Mouse (Mus musculus) CH12.LX (cell line): ENCODE data around the gene Lrch3. TPM values are rescaled to one million over a fixed set of nuclear protein-coding genes. Genes with fewer than 3 reads are reported as not detected.

Experiments used
- DNase-seq: peaks from one replicate; pipeline ENCODE4 v3.0.0-alpha.2; 2013; ENCODE audit errors: extremely low read depth
- H3K27ac ChIP-seq: 2 replicates; pipeline ENCODE4 v1.5.1; 2012; ENCODE audit warnings: low read depth, mild to moderate bottlenecking, control low read depth, moderate library complexity; ENCODE audit not compliant: insufficient read depth
- H3K27me3 ChIP-seq: replicated peaks from 2 replicates; pipeline ENCODE3; 2012; ENCODE audit warnings: inconsistent platforms
- H3K36me3 ChIP-seq, 2 experiments: replicated peaks in 1 of 2; 2 replicates each; pipeline versions ENCODE3 to v1.6.1; 2012; ENCODE audit warnings: inconsistent platforms in 1 of 2, low read length in 1 of 2, mild to moderate bottlenecking in 1 of 2, mixed read lengths in 1 of 2, moderate library complexity in 1 of 2; ENCODE audit not compliant: control insufficient read depth in 1 of 2, insufficient read depth in 1 of 2
- H3K4me1 ChIP-seq, 2 experiments: 2 replicates each; pipeline ENCODE4 v1.6.1; 2012; ENCODE audit warnings: inconsistent platforms in 1 of 2, moderate library complexity in 1 of 2; ENCODE audit not compliant: insufficient read depth in 2 of 2, control insufficient read depth in 1 of 2
- H3K4me2 ChIP-seq: 2 replicates; pipeline ENCODE4 v1.6.1; 2012; ENCODE audit warnings: low read depth, mild to moderate bottlenecking, control low read depth; ENCODE audit not compliant: poor library complexity, insufficient read depth, severe bottlenecking
- H3K4me3 ChIP-seq, 3 experiments: fragments of 150-350 bp in 1 of 3; sonication (generic) in 1 of 3; replicated peaks in 1 of 3; 2 replicates each; pipeline versions ENCODE3 to v1.5.1; 2011 to 2012; ENCODE audit warnings: low read depth in 2 of 3, low read length in 2 of 3, mild to moderate bottlenecking in 2 of 3, moderate library complexity in 2 of 3, control low read depth in 1 of 3, improper control_type of control experiment in 1 of 3, inconsistent platforms in 1 of 3, mixed read lengths in 1 of 3; ENCODE audit not compliant: poor library complexity in 1 of 3
- H3K79me2 ChIP-seq: replicated peaks from 2 replicates; pipeline ENCODE4 v1.6.1; 2012; ENCODE audit warnings: mild to moderate bottlenecking, moderate library complexity; ENCODE audit not compliant: control insufficient read depth, poor library complexity, insufficient read depth, severe bottlenecking; ENCODE audit errors: extremely low read depth
- H3K9ac ChIP-seq: 2 replicates; pipeline ENCODE4 v1.6.1; 2012; ENCODE audit warnings: low read depth, mild to moderate bottlenecking, control low read depth, moderate library complexity; ENCODE audit not compliant: insufficient read depth
- H3K9me3 ChIP-seq: replicated peaks from 2 replicates; pipeline ENCODE3; 2012; ENCODE audit warnings: low read length, inconsistent platforms, mixed read lengths
- CTCF ChIP-seq, 2 experiments: IDR thresholded peaks in 1 of 2; conservative IDR thresholded peaks in 1 of 2; 2 replicates each; pipeline ENCODE4 v1.5.1; 2011 to 2012; ENCODE audit warnings: low read depth in 2 of 2, low read length in 2 of 2, improper control_type of control experiment in 1 of 2, inconsistent platforms in 1 of 2, mild to moderate bottlenecking in 1 of 2, moderate library complexity in 1 of 2
- GABPA ChIP-seq: IDR thresholded peaks from 2 replicates; pipeline ENCODE4 v1.6.1; 2012; ENCODE audit warnings: low read depth, low read length, improper control_type of control experiment, inconsistent platforms; ENCODE audit not compliant: insufficient replicate concordance
- IRF4 ChIP-seq: IDR thresholded peaks from 2 replicates; pipeline ENCODE4 v1.6.1; 2014; ENCODE audit warnings: low read depth, mild to moderate bottlenecking, inconsistent platforms, low read length, improper control_type of control experiment
- KAT2A ChIP-seq: IDR thresholded peaks from 2 replicates; pipeline ENCODE4 v1.6.1; 2012; ENCODE audit warnings: low read length, improper control_type of control experiment, inconsistent platforms; ENCODE audit not compliant: insufficient replicate concordance
- MAFK ChIP-seq: IDR thresholded peaks from 2 replicates; pipeline ENCODE4 v1.6.1; 2011; ENCODE audit warnings: low read length, improper control_type of control experiment; ENCODE audit not compliant: insufficient replicate concordance
- MAZ ChIP-seq: IDR thresholded peaks from 2 replicates; pipeline ENCODE4 v1.6.1; 2012; ENCODE audit warnings: low read depth, mild to moderate bottlenecking, inconsistent platforms, low read length, improper control_type of control experiment, moderate library complexity
- POLR2A ChIP-seq: IDR thresholded peaks from 2 replicates; pipeline ENCODE4 v1.6.1; 2011; ENCODE audit warnings: low read depth, mild to moderate bottlenecking, improper control_type of control experiment, low read length
- RAD21 ChIP-seq: IDR thresholded peaks from 2 replicates; pipeline ENCODE4 v1.6.1; 2011; ENCODE audit warnings: low read depth, mild to moderate bottlenecking, low read length, improper control_type of control experiment, moderate library complexity
- RCOR1 ChIP-seq: conservative IDR thresholded peaks from 2 replicates; pipeline ENCODE4 v1.6.1; 2012; ENCODE audit warnings: low read depth, mild to moderate bottlenecking, inconsistent platforms, low read length, improper control_type of control experiment
- SMC3 ChIP-seq: IDR thresholded peaks from 2 replicates; pipeline ENCODE4 v1.6.1; 2011; ENCODE audit warnings: low read depth, low read length, improper control_type of control experiment
- TBP ChIP-seq: conservative IDR thresholded peaks from 2 replicates; pipeline ENCODE4 v1.6.1; 2011; ENCODE audit warnings: low read depth, low read length, improper control_type of control experiment
- UBTF ChIP-seq: IDR thresholded peaks from 2 replicates; pipeline ENCODE4 v1.6.1; 2012; ENCODE audit warnings: low read depth, mild to moderate bottlenecking, inconsistent platforms, low read length, improper control_type of control experiment, moderate library complexity
- ZKSCAN1 ChIP-seq: IDR thresholded peaks from 2 replicates; pipeline ENCODE4 v1.6.1; 2012; ENCODE audit warnings: low read depth, inconsistent platforms, low read length, improper control_type of control experiment, borderline replicate concordance
- dilution Hi-C: fragments of 300-500 bp; cut with MboI; formaldehyde crosslinking; loops from 2 replicates; pipeline ENCODE4 v1.14.3; 2020; ENCODE audit warnings: low sequenced_read_pairs; ENCODE audit not compliant: extremely low pct_unique_long_range_greater_than_20kb, extremely low pct_ligation_motif_present
- in situ Hi-C: fragments of 300-500 bp; cut with MboI; formaldehyde crosslinking; loops from 3 replicates; pipeline ENCODE4 v1.14.3; 2019; ENCODE audit warnings: low sequenced_read_pairs, low pct_ligation_motif_present, low pct_unique_long_range_greater_than_20kb, mixed read lengths
- polyA plus RNA-seq: library from polyadenylated mRNA; unstranded; fragments of >175 nt; gene quantifications from 2 replicates; pipeline ENCODE4 v1.2.1, GENCODE M21; 2012; ENCODE audit warnings: low read depth; ENCODE audit not compliant: insufficient read length
- total RNA-seq, 2 experiments: library from RNA; depleted of rRNA; stranded (reverse); fragments of 300-350 nt in 1 of 2; fragments of >200 nt in 1 of 2; gene quantifications; 2 replicates each; pipeline ENCODE4 v1.2.3; 2012 to 2014

Gene Lrch3
- total and polyA plus RNA-seq, 3 experiments = 11.9 to 20.7 (median 16.1) TPM

- no peak overlapping the region for H3K27ac ChIP-seq
- peaks cover 15 to 20% of the 10 kb centered on the region in 2 experiments for H3K4me1 ChIP-seq
- DNase-seq = no peak
- H3K27me3 ChIP-seq = no peaks in the 10 kb centered on the region
- H3K4me3 ChIP-seq = no peak overlapping the region
- dilution Hi-C loops = no loop called here
- H3K9ac ChIP-seq = no peak overlapping the region
- peaks cover 24 to 80% of the 10 kb centered on the region in 2 experiments for H3K36me3 ChIP-seq
- H3K79me2 ChIP-seq = no peaks in the 10 kb centered on the region
- in situ Hi-C loops = no loop called here
- H3K9me3 ChIP-seq = no peaks in the 10 kb centered on the region
- TF ChIP-seq RCOR1 (no peak), KAT2A (no peak), MAZ (no peak), UBTF (no peak), IRF4 (no peak), MAFK (no peak), RAD21 (no peak), ZKSCAN1 (no peak), TBP (no peak), CTCF (conservative IDR thresholded peaks at IDR 0.05 in 1 of 2, IDR thresholded peaks at IDR 0.05 in 1 of 2; ENCODE audit: low read depth in 2 of 2, low read length in 2 of 2) (no peak), GABPA (no peak), SMC3 (no peak)
- no peak overlapping the region for H3K4me2 ChIP-seq
These were observed 101.6 kb downstream of the Lrch3 start for GRCm38 (mm10) chr16:33015396-33015907.

- Histone ChIP-seq H3K27ac (no peak overlapping the region), H3K4me1 (peaks cover 15 to 20% of the 10 kb centered on the region in 2 experiments), H3K79me2 (no peaks in the 10 kb centered on the region), H3K27me3 (no peaks in the 10 kb centered on the region), H3K4me2 (no peak overlapping the region), H3K4me3 (no peak overlapping the region), H3K9ac (no peak overlapping the region), H3K9me3 (no peaks in the 10 kb centered on the region), H3K36me3 (peaks cover 24 to 79% of the 10 kb centered on the region in 2 experiments)
- in situ Hi-C loops (no loop called here), dilution Hi-C loops (no loop called here)
- TF ChIP-seq POLR2A (no peak), ZKSCAN1 (no peak)
- no peak for DNase-seq
These were observed 102.1 kb downstream of the Lrch3 start for GRCm38 (mm10) chr16:33015986-33016385.
